Mouse (Mus musculus) MEL (cell line): ENCODE results near the gene Prr5l. TPM values are rescaled to one million over a fixed set of nuclear protein-coding genes. Genes with fewer than 3 reads are reported as not detected.

Experiments used
- DNase-seq: peaks from one replicate; pipeline ENCODE4 v3.0.0; 2011; ENCODE audit warnings: low read depth, low spot score
- H3K27ac ChIP-seq: 2 replicates; pipeline ENCODE4 v1.5.1; 2012; ENCODE audit warnings: low read depth, mild to moderate bottlenecking, control low read depth, low read length, moderate library complexity; ENCODE audit not compliant: control insufficient read depth
- H3K27me3 ChIP-seq, 2 experiments: fragments of 150-350 bp in 1 of 2; sonication (generic) in 1 of 2; 2 replicates each; pipeline ENCODE4 v1.6.1; 2012; ENCODE audit warnings: low read length in 2 of 2, mild to moderate bottlenecking in 2 of 2, improper control_type of control experiment in 1 of 2, moderate library complexity in 1 of 2; ENCODE audit not compliant: insufficient read depth in 2 of 2, control insufficient read depth in 1 of 2
- H3K36me3 ChIP-seq, 2 experiments: 2 replicates each; pipeline ENCODE4 v1.6.1; 2012 to 2014; ENCODE audit warnings: low read length in 2 of 2, improper control_type of control experiment in 1 of 2, inconsistent platforms in 1 of 2, mild to moderate bottlenecking in 1 of 2; ENCODE audit not compliant: insufficient read depth in 2 of 2, control insufficient read depth in 1 of 2
- H3K4me1 ChIP-seq, 2 experiments: fragments of 150-350 bp in 1 of 2; sonication (generic) in 1 of 2; 2 replicates each; pipeline ENCODE4 v1.6.1; 2012; ENCODE audit warnings: low read length in 2 of 2, improper control_type of control experiment in 1 of 2, mild to moderate bottlenecking in 1 of 2; ENCODE audit not compliant: insufficient read depth in 2 of 2, control insufficient read depth in 1 of 2
- H3K4me3 ChIP-seq, 2 experiments: fragments of 150-350 bp in 1 of 2; sonication (generic) in 1 of 2; 2 replicates each; pipeline ENCODE4 v1.5.1; 2012; ENCODE audit warnings: low read depth in 2 of 2, low read length in 2 of 2, mild to moderate bottlenecking in 2 of 2, moderate library complexity in 2 of 2, control low read depth in 1 of 2, improper control_type of control experiment in 1 of 2; ENCODE audit not compliant: control insufficient read depth in 1 of 2, insufficient read depth in 1 of 2
- H3K79me2 ChIP-seq: 2 replicates; pipeline ENCODE4 v1.6.1; 2012; ENCODE audit warnings: mild to moderate bottlenecking, low read length, moderate library complexity; ENCODE audit not compliant: control insufficient read depth, poor library complexity, insufficient read depth
- H3K9ac ChIP-seq: 2 replicates; pipeline ENCODE4 v1.6.1; 2012; ENCODE audit warnings: low read depth, mild to moderate bottlenecking, control low read depth, low read length, moderate library complexity; ENCODE audit not compliant: control insufficient read depth, poor library complexity, severe bottlenecking
- H3K9me3 ChIP-seq: fragments of 150-350 bp; sonication (generic); replicated peaks from 2 replicates; pipeline ENCODE4 v1.6.1; 2012; ENCODE audit warnings: mild to moderate bottlenecking, low read length, improper control_type of control experiment, moderate library complexity; ENCODE audit not compliant: insufficient read depth
- CHD1 ChIP-seq: IDR thresholded peaks from 2 replicates; pipeline ENCODE4 v1.6.1; 2012; ENCODE audit warnings: low read depth, mild to moderate bottlenecking, inconsistent platforms, low read length, improper control_type of control experiment
- CHD2 ChIP-seq: IDR thresholded peaks from 2 replicates; pipeline ENCODE4 v1.6.1; 2011; ENCODE audit warnings: low read length, improper control_type of control experiment
- CTCF ChIP-seq, 3 experiments: IDR thresholded peaks in 2 of 3; conservative IDR thresholded peaks in 1 of 3; 2 replicates each; pipeline ENCODE4 v1.5.1; 2011 to 2012; ENCODE audit warnings: low read length in 3 of 3, low read depth in 2 of 3, mild to moderate bottlenecking in 2 of 3, improper control_type of control experiment in 1 of 3, inconsistent platforms in 1 of 3, mixed read lengths in 1 of 3, moderate library complexity in 1 of 3; ENCODE audit not compliant: control insufficient read depth in 1 of 3, insufficient read depth in 1 of 3, poor library complexity in 1 of 3, severe bottlenecking in 1 of 3
- MAX ChIP-seq: IDR thresholded peaks from 2 replicates; pipeline ENCODE4 v1.6.1; 2011; ENCODE audit warnings: low read length, improper control_type of control experiment
- MYB ChIP-seq: IDR thresholded peaks from 2 replicates; pipeline ENCODE4 v1.6.1; 2011; ENCODE audit warnings: mild to moderate bottlenecking, low read depth, low read length, improper control_type of control experiment
- NELFE ChIP-seq: IDR thresholded peaks from 2 replicates; pipeline ENCODE4 v1.6.1; 2011; ENCODE audit warnings: low read depth, low read length, improper control_type of control experiment
- NRF1 ChIP-seq: IDR thresholded peaks from 2 replicates; pipeline ENCODE4 v1.6.1; 2014; ENCODE audit warnings: low read depth, mild to moderate bottlenecking, inconsistent platforms, low read length, improper control_type of control experiment, moderate library complexity; ENCODE audit not compliant: poor library complexity, insufficient read depth, severe bottlenecking
- POLR2A ChIP-seq, 2 experiments: IDR thresholded peaks; 2 replicates each; pipeline ENCODE4 v1.6.1; 2011 to 2012; ENCODE audit warnings: low read length in 2 of 2, mild to moderate bottlenecking in 2 of 2, control low read depth in 1 of 2, improper control_type of control experiment in 1 of 2, low read depth in 1 of 2, moderate library complexity in 1 of 2; ENCODE audit not compliant: control insufficient read depth in 1 of 2, insufficient read depth in 1 of 2, poor library complexity in 1 of 2
- POLR2AphosphoS5 ChIP-seq: IDR thresholded peaks from 2 replicates; pipeline ENCODE4 v1.6.1; 2012; ENCODE audit warnings: low read depth, borderline replicate concordance, mild to moderate bottlenecking, inconsistent platforms, low read length, moderate library complexity, mixed read lengths
- RAD21 ChIP-seq: IDR thresholded peaks from 2 replicates; pipeline ENCODE4 v1.6.1; 2011; ENCODE audit warnings: mild to moderate bottlenecking, low read depth, low read length, improper control_type of control experiment
- SMC3 ChIP-seq: IDR thresholded peaks from 2 replicates; pipeline ENCODE4 v1.6.1; 2011; ENCODE audit warnings: low read depth, low read length, improper control_type of control experiment
- TBP ChIP-seq: IDR thresholded peaks from 2 replicates; pipeline ENCODE4 v1.8.0; 2011; ENCODE audit warnings: low read depth, low read length, improper control_type of control experiment
- TCF12 ChIP-seq: IDR thresholded peaks from 2 replicates; pipeline ENCODE4 v1.6.1; 2014; ENCODE audit warnings: low read depth, mild to moderate bottlenecking, inconsistent platforms, low read length, improper control_type of control experiment, moderate library complexity
- USF2 ChIP-seq, 2 experiments: IDR thresholded peaks; 2 replicates each; pipeline ENCODE4 v1.6.1; 2011 to 2012; ENCODE audit warnings: improper control_type of control experiment in 2 of 2, low read length in 2 of 2, borderline replicate concordance in 1 of 2, inconsistent platforms in 1 of 2, low read depth in 1 of 2, mild to moderate bottlenecking in 1 of 2; ENCODE audit not compliant: insufficient read depth in 1 of 2
- ZC3H11A ChIP-seq: IDR thresholded peaks from 2 replicates; pipeline ENCODE4 v1.6.1; 2012; ENCODE audit warnings: low read depth, mild to moderate bottlenecking, inconsistent platforms, low read length, improper control_type of control experiment
- ZMIZ1 ChIP-seq: IDR thresholded peaks from 2 replicates; pipeline ENCODE4 v1.6.1; 2012; ENCODE audit warnings: low read depth, mild to moderate bottlenecking, inconsistent platforms, low read length, improper control_type of control experiment, moderate library complexity
- polyA plus RNA-seq, 2 experiments: library from polyadenylated mRNA; stranded (reverse) in 1 of 2; unstranded in 1 of 2; fragments of >175 nt in 1 of 2; fragments of >200 nt in 1 of 2; gene quantifications; 2 replicates each; pipeline versions ENCODE4 v1.2.1 to v1.2.4; 2012; ENCODE audit warnings: low replicate concordance in 2 of 2, low read depth in 1 of 2; ENCODE audit not compliant: insufficient read length in 2 of 2, insufficient read depth in 1 of 2, missing spikeins in 1 of 2
- total RNA-seq: library from RNA; depleted of rRNA; stranded (reverse); fragments of 300-350 nt; gene quantifications from 2 replicates; pipeline ENCODE4 v1.2.3, GENCODE M21; 2012

Gene Prr5l
- total and polyA plus RNA-seq, 3 experiments = 0.04 TPM; not detected in 2

DNA sequence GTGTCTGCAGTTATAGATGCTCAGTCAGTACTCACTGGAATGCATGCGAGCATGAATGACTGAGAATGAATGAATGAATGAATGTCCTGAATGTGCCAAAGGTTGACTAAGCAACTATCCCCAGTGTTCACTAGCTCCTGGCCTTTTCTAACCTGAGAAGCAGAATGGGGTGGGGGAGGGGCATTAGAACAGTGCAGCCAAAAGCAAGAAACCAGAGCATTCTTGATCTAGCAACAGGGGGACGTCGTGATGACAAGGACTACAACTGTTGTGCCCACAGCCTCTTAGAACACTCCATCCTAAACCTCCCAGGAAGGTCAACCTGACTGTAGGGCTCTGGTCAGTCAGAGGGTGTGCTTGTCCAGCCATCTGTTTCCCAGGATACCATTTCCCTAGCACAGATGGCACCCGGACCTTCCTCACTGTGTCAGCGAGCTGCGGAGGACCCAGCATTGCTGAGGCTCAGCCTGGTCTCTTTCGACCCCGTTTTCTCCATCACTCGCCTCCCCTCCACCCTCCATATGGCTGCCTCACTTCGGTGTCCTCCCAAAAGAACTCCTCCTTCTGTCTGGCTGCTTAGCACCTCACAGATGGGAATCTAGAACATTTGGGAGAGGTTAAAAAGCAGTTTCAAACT lies 24.7 kb upstream of the Prr5l start:
- Histone ChIP-seq H3K9ac (no peak overlapping the region), H3K79me2 (no peaks in the 10 kb centered on the region), H3K4me1 (0 out of 4 replicates have a peak, but pooled peaks cover 0 to 4% of the 10 kb centered on the region in 2 experiments)

DNA sequence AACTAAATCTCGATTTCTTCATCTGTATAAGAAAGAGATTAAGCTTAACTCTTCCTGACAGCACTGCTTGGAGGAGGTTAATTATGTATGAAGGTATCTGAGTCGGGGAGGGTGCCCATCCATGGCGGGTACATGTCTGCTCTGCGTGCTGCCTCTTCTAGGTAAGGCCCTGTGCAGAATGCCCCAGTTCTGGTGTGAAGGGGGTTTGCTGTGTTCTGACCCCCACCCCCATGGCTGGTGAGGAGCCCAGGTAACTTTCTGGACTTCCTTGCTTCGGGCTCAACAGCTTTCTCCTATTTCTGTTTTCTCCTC lies 23.5 kb upstream of the Prr5l start:
- DNase-seq = no peak
- no peaks in the 10 kb centered on the region for H3K9me3 ChIP-seq
- H3K4me1 ChIP-seq = 0 out of 4 replicates have a peak, but pooled peaks cover 0 to 4% of the 10 kb centered on the region in 2 experiments
- no peaks in the 10 kb centered on the region for H3K27me3 ChIP-seq
- TF ChIP-seq RAD21 = no peak
- TF ChIP-seq MYB = no peak
- TF ChIP-seq POLR2A (IDR thresholded peaks at IDR 0.05; ENCODE audit: control insufficient read depth in 1 of 2, insufficient read depth in 1 of 2, low read depth in 1 of 2, low read length in 2 of 2, poor library complexity in 1 of 2) = no peak
- TF ChIP-seq TCF12 = no peak
- no peak for TF ChIP-seq ZC3H11A
- no peak for TF ChIP-seq NRF1
- TF ChIP-seq NELFE = no peak
- TF ChIP-seq MAX = no peak
- no peak for TF ChIP-seq CHD1
- no peak for TF ChIP-seq SMC3
- no peak for TF ChIP-seq USF2 (IDR thresholded peaks at IDR 0.05; ENCODE audit: borderline replicate concordance in 1 of 2, insufficient read depth in 1 of 2, low read depth in 1 of 2, low read length in 2 of 2)
- no peak for TF ChIP-seq ZMIZ1
- TF ChIP-seq POLR2AphosphoS5 = no peak
- no peak for TF ChIP-seq TBP
- no peak for TF ChIP-seq CTCF (IDR thresholded peaks at IDR 0.05 in 2 of 3, conservative IDR thresholded peaks at IDR 0.05 in 1 of 3; ENCODE audit: control insufficient read depth in 1 of 3, insufficient read depth in 1 of 3, low read depth in 2 of 3, low read length in 3 of 3, poor library complexity in 1 of 3, severe bottlenecking in 1 of 3)
- H3K4me3 ChIP-seq = peak overlapping the region in 1 of 2 experiments; percentile 19; a peak in 2 of 4 replicates
- H3K27ac ChIP-seq = no peak overlapping the region
- H3K9ac ChIP-seq = peak overlapping the region; percentile 24
- H3K36me3 ChIP-seq = no peaks in the 10 kb centered on the region
- no peaks in the 10 kb centered on the region for H3K79me2 ChIP-seq

More for the DNA sequence above, 24.7 kb upstream of the Prr5l start:
- Histone ChIP-seq H3K27me3 (peaks cover 0 to under 1% of the 10 kb centered on the region in 2 experiments; a peak in 1 of 4 replicates), H3K36me3 (no peaks in the 10 kb centered on the region), H3K27ac (no peak overlapping the region), H3K9me3 (no peaks in the 10 kb centered on the region), H3K4me3 (no peak overlapping the region)
- TF ChIP-seq CHD2 = no peak
- no peak for DNase-seq
